Mouse (Mus musculus): ENCODE measurements around the gene Vmn2r54. TPM values are rescaled to one million over a fixed set of nuclear protein-coding genes. Genes with fewer than 3 reads are reported as not detected.
"Not testable (repeated sequence)": the region's sequence is repeated elsewhere in the genome, so short reads cannot be mapped to it uniquely, and the experiment has no call there.

The Vmn2r54 gene
- polyA plus RNA-seq (2012; rRNA removed) (not detected in 2 replicates), polyA plus RNA-seq (2014; fragmentation: Nextera tagmentation; extraction: Ambion mirVana) (not detected in 2 replicates)

GRCm38 (mm10) chr7:12640219-12640618, at the start of gene Vmn2r54:
Gene Vmn2r54, minus strand, starts transcription at chr7:12640319.
- H3K4me2 ChIP-seq (replicated peaks; ENCODE audit: low read depth, low read length, severe bottlenecking); H3K27me3 ChIP-seq (ENCODE audit: control insufficient read depth, insufficient read depth, low read length); H3K4me3 ChIP-seq (replicated peaks; ENCODE audit: low read length); H3K4me1 ChIP-seq (ENCODE audit: control insufficient read depth, insufficient read depth, low read length); H3K36me3 ChIP-seq (ENCODE audit: control insufficient read depth, insufficient read depth, low read length); ATAC-seq (ENCODE audit: low FRiP score, low read depth); H3K27ac ChIP-seq (replicated peaks; ENCODE audit: low read depth, low read length); H3K9me3 ChIP-seq (ENCODE audit: control insufficient read depth, low read length); H3K9ac ChIP-seq (ENCODE audit: low read depth, low read length, severe bottlenecking); DNase-seq (ENCODE audit: low spot score): not testable (repeated sequence)
- WGBS, result 74% methylated on average over 3 of the region's 4 CpGs

GRCm38 (mm10) chr7:12684903-12685302, 44.8 kb upstream of the Vmn2r54 start, which contains the start of gene Vmn2r55:
Gene Vmn2r55, minus strand, starts transcription at chr7:12685003.
- not testable (repeated sequence) for H3K4me2 ChIP-seq (replicated peaks; ENCODE audit: low read depth, low read length, severe bottlenecking); H3K4me1 ChIP-seq (ENCODE audit: control insufficient read depth, insufficient read depth, low read length); H3K9me3 ChIP-seq (ENCODE audit: control insufficient read depth, low read length); H3K4me3 ChIP-seq (replicated peaks; ENCODE audit: low read length); H3K36me3 ChIP-seq (ENCODE audit: control insufficient read depth, insufficient read depth, low read length); H3K27ac ChIP-seq (replicated peaks; ENCODE audit: low read depth, low read length); H3K9ac ChIP-seq (ENCODE audit: low read depth, low read length, severe bottlenecking); H3K27me3 ChIP-seq (ENCODE audit: control insufficient read depth, insufficient read depth, low read length); DNase-seq (ENCODE audit: low spot score); ATAC-seq (ENCODE audit: low FRiP score, low read depth)
- WGBS, result 92% methylated on average over 3 of the region's 3 CpGs

GRCm38 (mm10) chr7:12608688-12609087, 31.4 kb downstream of the Vmn2r54 start, which contains the start of gene Vmn2r53:
Gene Vmn2r53, minus strand, starts transcription at chr7:12608788.
- H3K27ac ChIP-seq (replicated peaks; ENCODE audit: low read depth, low read length), result no peak within 1 kb of the TSS
- no peak within 1 kb of the TSS for H3K4me3 ChIP-seq (replicated peaks; ENCODE audit: low read length)
- H3K9ac ChIP-seq (ENCODE audit: low read depth, low read length, severe bottlenecking), result no peak within 1 kb of the TSS
- ATAC-seq (ENCODE audit: low FRiP score, low read depth), result no peak
- H3K4me1 ChIP-seq (ENCODE audit: control insufficient read depth, insufficient read depth, low read length), result no peaks in the 10 kb centered on the region
- no peaks in the 10 kb centered on the region for H3K27me3 ChIP-seq (ENCODE audit: control insufficient read depth, insufficient read depth, low read length)
- H3K4me2 ChIP-seq (replicated peaks; ENCODE audit: low read depth, low read length, severe bottlenecking), result no peak within 1 kb of the TSS
- H3K9me3 ChIP-seq (ENCODE audit: control insufficient read depth, low read length), result no peaks in the 10 kb centered on the region; the same call in 1 of the 2 replicates
- no peak for DNase-seq (ENCODE audit: low spot score)
- TF ChIP-seq POLR2A (IDR thresholded peaks at IDR 0.05; ENCODE audit: borderline replicate concordance, extremely low read depth, insufficient read depth, insufficient read length), result no peak
- H3K36me3 ChIP-seq (ENCODE audit: control insufficient read depth, insufficient read depth, low read length), result no peaks in the 10 kb centered on the region

Other genes with a start within 250 kb of the Vmn2r54 start
- gene Zfp551, start 217.6 kb downstream of the Vmn2r54 start, polyA plus RNA-seq (2012; rRNA removed), result 3.3 TPM in 2 replicates
- gene Zfp551, start 217.6 kb downstream of the Vmn2r54 start, polyA plus RNA-seq (2014; fragmentation: Nextera tagmentation; extraction: Ambion mirVana), result 5.3 and 6.6 TPM in 2 replicates
- gene Zfp606, start 162.0 kb downstream of the Vmn2r54 start, polyA plus RNA-seq (2012; rRNA removed), result 9.6 and 12.3 TPM in 2 replicates
- 23.5 and 27.9 TPM in 2 replicates for gene Zfp606, start 162.0 kb downstream of the Vmn2r54 start, polyA plus RNA-seq (2014; fragmentation: Nextera tagmentation; extraction: Ambion mirVana)
- not detected in 2 replicates for gene 2900092C05Rik, start 127.8 kb downstream of the Vmn2r54 start, polyA plus RNA-seq (2012; rRNA removed)
- gene 2900092C05Rik, start 127.8 kb downstream of the Vmn2r54 start, polyA plus RNA-seq (2014; fragmentation: Nextera tagmentation; extraction: Ambion mirVana), result not detected in 2 replicates
- not detected in 2 replicates for gene Vmn2r53, start 31.5 kb downstream of the Vmn2r54 start, polyA plus RNA-seq (2012; rRNA removed)
- gene Vmn2r53, start 31.5 kb downstream of the Vmn2r54 start, polyA plus RNA-seq (2014; fragmentation: Nextera tagmentation; extraction: Ambion mirVana), result 0.01 TPM in 1 of 2 replicates, not detected in the other
- gene Vmn2r55, start 44.7 kb upstream of the Vmn2r54 start, polyA plus RNA-seq (2012; rRNA removed), result 0.04 TPM in 1 of 2 replicates, not detected in the other
- gene Vmn2r55, start 44.7 kb upstream of the Vmn2r54 start, polyA plus RNA-seq (2014; fragmentation: Nextera tagmentation; extraction: Ambion mirVana), result not detected in 2 replicates
- gene Vmn2r56, start 94.7 kb upstream of the Vmn2r54 start, polyA plus RNA-seq (2012; rRNA removed), result not detected in 2 replicates
- not detected in 2 replicates for gene Vmn2r56, start 94.7 kb upstream of the Vmn2r54 start, polyA plus RNA-seq (2014; fragmentation: Nextera tagmentation; extraction: Ambion mirVana)
- gene Zscan18, start 163.3 kb upstream of the Vmn2r54 start, polyA plus RNA-seq (2012; rRNA removed), result 11.9 and 12.1 TPM in 2 replicates
- 11.0 and 13.0 TPM in 2 replicates for gene Zscan18, start 163.3 kb upstream of the Vmn2r54 start, polyA plus RNA-seq (2014; fragmentation: Nextera tagmentation; extraction: Ambion mirVana)
- 11.1 and 13.6 TPM in 2 replicates for gene Zfp329, start 178.5 kb upstream of the Vmn2r54 start, polyA plus RNA-seq (2012; rRNA removed)
- gene Zfp329, start 178.5 kb upstream of the Vmn2r54 start, polyA plus RNA-seq (2014; fragmentation: Nextera tagmentation; extraction: Ambion mirVana), result 12.1 and 16.1 TPM in 2 replicates
- gene Zfp110, start 194.4 kb upstream of the Vmn2r54 start, polyA plus RNA-seq (2012; rRNA removed), result 13.6 and 14.4 TPM in 2 replicates
- gene Zfp110, start 194.4 kb upstream of the Vmn2r54 start, polyA plus RNA-seq (2014; fragmentation: Nextera tagmentation; extraction: Ambion mirVana), result 32.5 and 36.0 TPM in 2 replicates
- 4.4 and 4.8 TPM in 2 replicates for gene Zfp128, start 240.9 kb upstream of the Vmn2r54 start, polyA plus RNA-seq (2012; rRNA removed)
- gene Zfp128, start 240.9 kb upstream of the Vmn2r54 start, polyA plus RNA-seq (2014; fragmentation: Nextera tagmentation; extraction: Ambion mirVana), result 4.8 and 5.8 TPM in 2 replicates

All from limb, embryonic 14.5 days (tissue).